Mouse (Mus musculus): ENCODE data around the gene Fam122a.

Gene Fam122a
- long read RNA-seq, experiment 1, transcript Fam122a-201 (1 exons, 855 nt): major isoform, 36 of 36 reads
- long read RNA-seq, experiment 1, partial matches to known transcripts: 0 of 36 reads
- long read RNA-seq, experiment 1, other reads (novel, unspliced or antisense): 0 of 36 reads
- long read RNA-seq, experiment 2, transcript Fam122a-201 (1 exons, 855 nt): major isoform, 39 of 39 reads
- long read RNA-seq, experiment 2, partial matches to known transcripts: 0 of 39 reads
- long read RNA-seq, experiment 2, other reads (novel, unspliced or antisense): 0 of 39 reads

DNA sequence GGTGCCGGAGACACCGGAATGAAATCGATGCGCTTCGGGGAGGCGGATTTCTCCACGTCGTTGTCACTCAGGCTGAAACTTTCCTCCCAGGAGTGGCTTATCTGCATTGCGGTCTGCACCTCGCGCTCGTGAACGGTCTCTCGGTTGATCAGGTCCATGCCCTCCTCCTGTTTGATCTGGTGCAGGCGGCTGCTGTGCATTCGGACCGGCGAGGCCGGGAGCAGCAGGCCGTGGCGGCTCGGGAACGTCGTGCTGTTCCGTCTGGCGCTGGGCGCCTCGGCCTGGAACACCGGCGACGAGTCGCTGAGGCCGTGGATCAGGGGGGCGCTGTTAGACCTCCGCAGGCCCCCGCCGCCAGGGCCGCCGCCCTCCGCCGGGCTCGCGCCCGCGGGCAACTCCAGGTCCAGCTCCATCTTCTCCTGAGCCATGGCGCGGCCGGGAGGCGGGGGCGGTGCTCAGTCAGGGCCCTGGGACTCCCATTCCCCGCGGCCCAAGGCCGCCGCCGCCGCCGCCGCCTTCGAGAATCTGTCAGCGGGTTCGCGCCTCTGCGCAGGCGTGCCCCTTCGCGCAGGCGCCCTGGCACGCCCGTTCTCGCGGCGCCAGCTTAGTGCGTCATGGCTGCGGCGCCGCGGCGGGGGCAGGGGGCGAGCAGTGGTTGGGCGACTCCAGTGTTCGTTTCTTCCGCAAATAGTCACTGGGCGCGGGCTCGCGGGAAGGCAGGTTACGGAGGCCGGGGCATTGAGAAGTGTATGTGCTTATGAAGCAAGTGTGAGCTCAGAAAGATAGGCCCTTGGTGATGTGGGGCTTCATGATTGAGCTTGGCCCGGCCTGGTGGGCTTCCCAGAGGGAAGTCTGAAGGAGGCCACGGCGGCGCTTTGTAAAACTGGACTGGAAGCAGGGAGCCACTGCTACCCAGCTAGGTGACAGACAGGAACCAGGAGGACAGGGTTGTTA is at the start of gene Fam122a:
Gene Fam122a, minus strand, starts transcription at position 428 of the 954 bp plus-strand sequence.
- intact Hi-C loops (cut with DNase I): loop anchor here (5.0 kb wide), 1 partner anchor 175 kb away; no protein-coding TSS in a partner anchor

DNA sequence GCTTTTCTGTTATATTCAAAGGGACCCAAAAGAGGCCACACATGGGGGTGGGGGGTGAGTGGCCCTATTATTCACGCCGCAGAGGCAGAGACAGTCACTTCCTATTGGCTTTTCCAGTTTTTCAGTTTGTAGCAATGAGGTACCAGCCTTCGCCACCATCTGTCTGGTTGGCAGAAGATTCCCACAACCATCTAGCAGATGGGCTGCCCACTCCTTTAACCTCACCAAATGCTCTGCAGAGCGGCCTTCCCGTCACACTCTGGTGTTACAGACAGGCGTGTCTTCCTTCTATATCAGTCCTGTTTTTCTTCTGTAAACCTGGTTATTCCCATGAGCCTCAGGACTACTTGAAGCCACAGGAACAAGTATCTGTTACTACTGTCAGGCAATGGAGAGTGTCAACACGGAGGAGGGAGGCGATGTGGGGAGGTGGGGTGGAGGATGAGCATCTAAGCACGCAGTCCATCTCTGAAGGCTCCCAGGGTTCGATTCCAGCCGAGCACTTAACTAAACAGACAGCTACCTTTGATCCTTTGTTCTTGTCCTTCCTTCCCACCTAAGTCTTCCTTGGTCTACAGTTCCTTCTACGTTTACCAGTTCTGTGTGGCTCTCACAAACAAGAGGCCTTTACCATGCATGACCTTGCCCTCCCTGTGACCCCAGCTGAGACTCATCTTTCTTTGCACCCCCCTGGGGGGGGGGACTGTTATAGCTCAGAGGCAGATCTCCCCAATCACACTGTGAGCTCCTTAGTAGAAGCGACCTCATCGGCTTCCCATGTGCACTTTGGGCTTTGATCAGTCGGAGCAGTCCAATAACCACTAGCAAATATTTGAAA is 46.5 kb upstream of the Fam122a start:
- intact Hi-C loops (cut with DNase I): no loop called here

DNA sequence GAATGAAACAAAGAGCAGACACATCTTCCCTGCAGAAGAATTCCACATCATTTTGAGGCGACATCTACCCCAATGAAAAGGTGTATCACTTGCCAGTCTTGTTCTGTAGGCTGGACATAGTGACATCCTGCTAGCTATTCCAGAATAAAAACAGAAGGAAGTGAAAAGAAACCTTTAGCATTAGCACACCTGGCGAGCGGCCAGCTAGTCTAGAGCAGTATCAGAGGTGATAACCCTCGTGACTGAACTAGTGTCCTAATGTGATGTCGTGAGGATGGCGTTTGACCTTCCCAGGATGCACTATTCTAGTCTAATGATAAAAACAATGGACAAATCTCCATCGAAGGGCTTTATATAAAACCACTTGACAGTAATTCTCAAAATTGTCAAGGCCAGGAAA is 44.8 kb upstream of the Fam122a start:
- intact Hi-C loops (cut with DNase I): no loop called here

DNA sequence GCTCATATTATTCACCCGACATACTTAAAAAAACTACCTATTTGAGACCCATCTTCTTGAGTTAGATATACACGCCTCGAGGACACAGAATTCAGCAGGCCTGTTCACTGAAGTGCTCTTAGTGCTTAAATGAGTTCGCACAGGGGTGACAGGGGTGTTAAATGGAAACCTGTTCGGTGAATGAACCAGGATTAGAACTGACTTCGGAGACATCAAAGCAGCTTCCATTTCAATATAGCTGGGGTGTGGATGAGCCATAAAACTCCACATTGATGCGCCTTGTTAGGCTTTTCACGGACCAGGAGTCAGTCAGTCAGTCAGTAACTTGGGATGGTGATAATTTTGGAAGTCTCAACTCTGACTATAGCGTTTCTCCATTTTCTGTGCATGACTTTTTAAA is 44.0 kb upstream of the Fam122a start:
- intact Hi-C loops (cut with DNase I): no loop called here

DNA sequence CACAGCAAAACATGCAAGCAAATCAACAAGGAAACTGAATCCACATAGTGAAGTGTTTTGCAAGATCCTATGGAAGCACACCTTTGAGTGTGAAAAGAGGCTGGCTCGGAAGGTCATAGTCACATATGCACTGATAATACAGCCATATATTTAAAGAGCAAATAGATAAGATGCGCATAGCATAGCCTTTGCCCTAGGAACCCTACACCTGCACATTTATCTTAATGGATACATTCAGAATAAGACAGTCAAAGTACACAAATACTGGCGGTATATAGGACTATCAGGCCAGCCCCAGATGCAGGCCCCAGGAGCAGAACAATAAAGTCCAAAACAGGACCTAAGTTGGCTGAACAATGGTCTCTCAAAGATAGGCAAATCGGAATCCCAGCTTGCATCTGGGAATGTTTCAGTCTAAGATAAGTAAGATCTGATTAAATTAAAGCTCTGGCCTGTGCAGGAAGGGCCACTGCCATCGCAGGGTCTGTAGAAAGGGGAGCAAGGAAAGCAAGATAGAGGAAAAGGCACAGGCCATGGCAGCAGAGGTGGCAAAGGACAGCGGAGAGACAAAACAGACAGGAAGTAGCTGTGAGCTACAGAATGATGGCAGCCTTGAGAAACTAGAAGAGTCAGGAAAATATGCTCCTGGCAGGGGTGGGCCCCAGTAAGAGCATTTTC is 42.7 kb upstream of the Fam122a start:
- intact Hi-C loops (cut with DNase I): no loop called here

DNA sequence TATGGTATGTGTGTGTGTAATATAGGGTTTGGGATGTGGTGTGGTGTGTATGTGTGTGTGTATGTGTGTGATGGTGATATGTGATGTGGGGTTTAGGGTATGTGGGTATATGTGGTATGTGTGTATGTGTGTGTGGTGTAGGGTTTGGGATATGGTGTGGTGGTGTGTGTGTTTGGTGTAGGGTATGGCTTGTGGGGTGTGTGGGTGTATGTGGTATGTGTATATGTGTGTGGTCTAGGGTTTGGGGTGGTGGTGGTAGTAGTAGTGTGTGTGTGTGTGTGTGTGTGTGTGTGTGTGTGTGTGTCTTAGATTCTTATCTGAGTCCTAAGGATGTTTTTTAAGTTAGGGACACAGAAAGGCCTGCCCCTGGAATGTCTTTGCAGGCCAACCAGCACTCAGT is 41.2 kb upstream of the Fam122a start:
- intact Hi-C loops (cut with DNase I): no loop called here

DNA sequence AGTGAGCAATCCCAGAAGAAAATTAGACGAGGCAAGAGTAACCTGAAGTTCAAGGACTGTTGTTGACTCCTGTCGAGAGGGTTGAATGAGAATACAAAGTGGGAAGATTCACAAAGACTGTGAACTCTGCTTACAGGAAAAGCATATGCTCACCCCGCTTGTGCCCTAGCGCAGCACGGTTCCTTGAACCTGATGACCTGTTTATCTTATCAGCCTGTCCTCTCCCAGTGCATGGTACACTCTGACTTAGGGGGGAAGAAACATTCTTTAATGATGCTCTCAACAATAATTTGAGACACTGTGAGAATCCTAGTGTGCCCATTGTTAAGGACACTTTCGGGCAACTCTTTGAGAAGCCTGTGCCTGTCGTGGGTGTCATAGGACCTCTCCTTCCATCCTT is 39.9 kb upstream of the Fam122a start:
- intact Hi-C loops (cut with DNase I): no loop called here

DNA sequence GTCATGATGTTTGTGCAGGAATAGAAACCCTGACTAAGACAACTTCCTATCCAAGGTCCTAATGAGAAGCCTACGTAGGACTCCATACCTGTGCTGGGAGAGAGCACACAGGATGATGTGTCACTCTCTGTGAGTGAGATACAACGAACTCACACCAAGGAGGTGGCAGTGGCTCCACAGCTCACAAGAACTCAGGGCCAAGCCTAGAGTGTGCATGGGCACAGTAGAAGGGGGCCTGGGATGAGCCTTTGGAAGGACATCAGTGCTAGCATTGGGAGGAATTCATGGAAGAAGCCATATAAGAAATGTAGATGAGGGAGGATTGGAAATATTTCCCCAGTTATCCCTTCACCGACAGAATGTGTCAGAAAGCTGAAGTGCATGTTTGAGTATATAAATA is 38.8 kb upstream of the Fam122a start:
- intact Hi-C loops (cut with DNase I): no loop called here

DNA sequence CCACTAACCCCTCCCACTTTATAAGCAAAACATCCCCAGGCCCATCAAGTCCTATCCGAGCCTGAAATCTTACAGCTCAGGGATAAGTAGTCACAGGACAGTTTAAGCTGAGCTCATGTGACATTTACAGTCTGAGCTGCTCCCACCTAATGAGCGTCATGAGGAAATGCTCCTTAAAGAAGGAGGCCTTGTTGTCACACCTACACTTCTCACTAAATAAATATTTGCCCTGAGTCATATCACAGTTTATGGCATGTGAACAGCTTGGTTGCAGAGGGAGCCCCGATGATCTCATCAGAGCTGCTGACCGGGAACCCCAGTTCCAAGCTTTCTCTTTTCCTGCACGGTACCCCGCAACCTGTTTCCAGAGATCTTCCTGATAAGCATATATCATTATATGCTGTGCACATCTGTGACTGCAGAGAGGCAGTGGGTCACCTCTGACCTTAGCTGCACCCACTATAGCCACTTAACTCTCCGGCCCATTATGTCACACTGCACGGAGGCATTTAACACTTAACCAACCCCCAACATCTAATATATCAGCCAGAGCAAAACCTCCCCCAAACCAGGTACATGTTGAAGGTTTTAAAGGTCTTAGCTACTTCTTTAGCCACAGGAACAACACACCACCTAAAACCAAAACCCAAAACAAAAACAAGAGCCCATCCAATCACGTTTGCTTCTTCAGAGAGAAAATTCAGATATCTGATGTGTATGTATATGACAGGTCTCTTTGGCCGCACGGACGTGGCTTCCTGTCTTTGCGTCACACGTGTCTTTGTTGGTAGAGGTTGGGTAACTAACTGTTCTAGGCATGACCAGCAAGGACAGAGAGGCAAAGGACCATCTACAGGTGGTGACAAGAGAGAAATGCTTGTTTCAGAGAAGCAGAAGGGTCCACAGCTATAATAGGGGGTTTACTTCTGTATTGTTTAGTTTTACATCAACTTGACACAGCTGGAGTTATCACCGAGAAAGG is 37.8 kb upstream of the Fam122a start:
- intact Hi-C loops (cut with DNase I): no loop called here

DNA sequence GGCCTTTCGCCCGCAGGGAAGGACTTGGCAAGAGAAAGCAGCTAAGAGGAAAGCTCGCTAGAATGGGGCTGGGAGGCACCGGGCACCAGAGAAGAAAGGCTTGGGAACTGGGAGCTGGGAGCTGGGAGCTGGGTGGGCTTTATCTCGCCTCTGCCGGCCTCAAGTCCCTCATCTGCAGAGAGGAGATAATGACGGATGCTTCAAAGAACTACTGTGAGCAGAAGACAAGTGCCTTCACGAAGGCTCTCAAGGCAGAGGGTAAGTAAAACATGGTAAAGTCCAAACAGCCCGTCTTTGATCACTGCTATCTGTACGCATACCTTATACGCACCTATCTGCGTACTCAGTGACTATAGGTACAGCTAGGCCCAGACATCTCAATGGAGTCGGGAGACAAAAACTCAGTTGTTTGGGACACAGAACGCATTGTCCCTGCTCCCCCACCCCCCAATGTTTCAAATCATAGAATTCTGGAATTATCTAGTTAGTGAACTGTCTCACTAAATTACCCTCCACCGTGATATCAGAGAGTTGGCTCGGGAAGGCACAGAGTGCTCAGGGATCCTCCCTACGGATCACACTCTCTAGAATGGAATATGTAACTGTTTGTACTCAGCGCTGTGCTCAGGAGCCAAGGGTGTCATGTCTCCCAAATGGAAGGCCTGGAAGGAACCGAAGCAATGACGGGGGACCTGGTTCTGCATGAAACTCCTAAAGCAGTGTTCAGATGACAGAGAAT is 36.1 kb upstream of the Fam122a start:
- intact Hi-C loops (cut with DNase I): no loop called here

DNA sequence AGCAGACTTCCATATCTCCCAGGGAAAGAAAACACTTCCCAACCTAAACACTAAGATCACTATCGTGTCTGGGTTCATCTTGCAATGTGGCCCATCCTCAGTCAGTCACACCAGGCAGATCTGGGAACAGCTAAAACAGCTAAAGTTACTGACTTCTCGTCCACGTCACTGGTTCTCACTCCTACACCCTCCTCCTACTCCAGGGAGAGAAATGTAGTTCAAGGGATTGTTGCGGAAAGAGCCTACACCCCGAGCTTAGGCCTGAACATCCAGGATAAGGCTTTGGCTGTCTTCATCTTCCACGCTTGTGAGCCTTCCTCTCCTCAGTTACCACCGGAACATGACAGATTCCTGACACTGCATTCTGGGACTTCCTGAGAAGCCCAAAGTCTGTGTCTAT is 34.8 kb upstream of the Fam122a start:
- intact Hi-C loops (cut with DNase I): no loop called here

DNA sequence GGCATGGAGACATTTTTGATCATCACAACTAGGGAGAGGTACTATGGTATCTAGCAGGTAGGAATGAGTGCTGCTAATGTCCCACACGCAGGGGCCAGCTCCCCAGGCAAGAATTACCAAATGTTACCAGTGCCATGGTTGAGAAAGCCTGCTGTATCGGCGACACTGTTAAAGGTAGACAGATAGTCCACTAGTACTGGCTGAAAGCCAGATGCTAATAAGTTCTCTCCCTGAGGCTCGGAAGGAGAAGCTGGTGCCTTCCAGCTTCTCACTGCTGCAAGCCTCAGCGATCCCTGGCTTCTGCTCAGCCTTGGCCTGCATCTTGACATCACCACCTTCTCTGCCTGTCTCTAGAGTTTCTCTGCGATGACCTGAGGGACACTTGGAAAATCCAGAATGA is 32.2 kb upstream of the Fam122a start:
- intact Hi-C loops (cut with DNase I): no loop called here

DNA sequence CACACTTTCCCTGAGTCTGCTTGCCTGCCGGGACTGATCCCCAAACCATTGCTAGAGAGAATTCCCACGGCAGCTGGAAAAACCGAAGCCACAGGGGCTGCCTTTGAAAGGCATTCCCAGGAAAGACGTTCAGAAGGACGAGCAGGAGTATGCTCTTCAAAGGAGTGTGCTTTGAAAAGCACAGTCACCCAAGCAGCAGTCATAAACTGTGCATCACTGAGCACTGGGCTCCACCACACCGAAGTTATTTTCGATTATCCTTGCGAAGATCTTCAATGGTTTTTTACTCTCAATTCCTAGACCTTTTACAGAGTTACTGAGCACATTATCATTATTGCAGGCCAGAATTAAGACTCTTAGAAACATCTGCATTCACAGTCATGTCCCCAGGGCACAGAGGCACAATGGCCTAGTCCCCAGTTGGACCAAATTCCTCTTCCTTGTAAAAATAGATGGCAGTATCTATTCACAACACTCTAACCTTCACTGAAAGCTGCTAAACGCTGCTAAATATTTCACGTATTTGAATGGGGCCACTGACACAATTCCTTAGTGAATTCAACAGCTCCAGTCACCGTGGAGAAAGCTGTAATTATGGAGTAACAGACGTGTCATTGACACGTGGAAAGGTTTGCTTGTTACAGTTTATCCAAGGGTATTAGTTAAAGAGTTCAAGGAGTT is 31.1 kb upstream of the Fam122a start:
- intact Hi-C loops (cut with DNase I): no loop called here

DNA sequence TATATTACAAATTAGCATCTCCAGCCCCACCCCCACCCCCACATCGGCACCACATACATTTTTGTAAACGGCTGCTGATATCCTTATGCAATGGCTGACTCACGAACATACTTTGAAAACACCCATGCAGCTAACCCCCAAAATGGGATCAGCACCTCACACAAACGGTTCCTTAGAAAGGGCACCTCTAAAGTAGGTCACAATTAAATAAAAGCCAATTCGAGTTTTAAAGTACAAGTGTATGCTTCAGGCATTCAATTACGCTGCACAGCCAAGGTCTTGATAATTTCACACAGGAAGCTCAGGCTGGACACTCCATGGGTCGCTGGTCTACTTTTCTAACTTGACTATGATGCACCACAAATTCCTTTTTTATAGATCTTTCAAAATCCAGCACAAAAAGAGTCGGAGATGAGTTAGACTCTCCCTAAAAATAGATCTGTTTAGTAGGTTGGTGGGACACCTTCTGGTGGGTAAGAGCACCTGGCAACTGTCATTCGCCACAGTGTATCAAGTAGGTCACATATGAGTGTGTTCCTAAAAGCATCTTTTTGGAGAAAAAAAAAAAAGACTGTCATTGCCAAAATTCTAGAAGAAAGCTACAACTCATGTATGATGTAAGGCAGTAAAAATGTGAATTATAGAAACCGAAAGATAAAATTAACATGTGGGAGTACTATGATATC is 25.7 kb upstream of the Fam122a start:
- intact Hi-C loops (cut with DNase I): no loop called here

DNA sequence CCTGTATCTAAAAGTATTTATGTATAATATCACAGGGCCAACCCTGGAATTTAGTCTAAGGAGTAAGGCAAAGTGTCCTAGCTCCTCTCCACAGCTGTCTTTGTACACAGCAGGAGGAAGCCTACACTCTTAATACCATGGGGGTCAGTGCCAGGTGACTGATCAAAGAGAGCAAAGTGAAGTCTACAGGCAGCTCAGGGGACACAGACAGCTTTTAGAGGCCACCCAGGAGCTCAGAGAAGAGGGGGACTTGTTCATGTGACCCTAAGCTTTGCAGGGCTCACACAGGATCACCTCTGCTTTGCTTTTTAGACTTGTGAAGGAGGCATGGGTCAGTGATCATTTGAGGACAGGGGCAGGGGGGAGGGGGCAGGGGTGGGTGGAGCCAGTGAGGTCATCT is 24.4 kb upstream of the Fam122a start:
- intact Hi-C loops (cut with DNase I): no loop called here

DNA sequence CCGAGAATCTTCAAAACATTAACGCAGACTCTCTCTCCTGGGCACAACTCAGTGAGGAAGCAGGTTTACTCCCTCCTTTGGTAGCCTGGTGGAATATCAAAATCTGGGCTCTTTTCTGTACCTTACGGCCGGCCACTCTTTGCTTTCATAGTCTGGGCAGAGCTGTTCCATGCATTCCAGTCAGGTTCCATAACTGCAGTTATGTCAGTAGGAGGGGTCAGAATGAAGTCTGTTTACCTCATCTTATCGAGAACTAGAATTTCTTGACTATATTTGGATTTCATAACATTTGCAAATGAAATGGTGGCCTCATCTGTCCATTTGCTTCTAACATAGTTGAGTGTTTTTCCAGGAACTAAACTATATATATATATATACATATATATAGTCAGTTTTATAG is 23.3 kb upstream of the Fam122a start:
- intact Hi-C loops (cut with DNase I): no loop called here

DNA sequence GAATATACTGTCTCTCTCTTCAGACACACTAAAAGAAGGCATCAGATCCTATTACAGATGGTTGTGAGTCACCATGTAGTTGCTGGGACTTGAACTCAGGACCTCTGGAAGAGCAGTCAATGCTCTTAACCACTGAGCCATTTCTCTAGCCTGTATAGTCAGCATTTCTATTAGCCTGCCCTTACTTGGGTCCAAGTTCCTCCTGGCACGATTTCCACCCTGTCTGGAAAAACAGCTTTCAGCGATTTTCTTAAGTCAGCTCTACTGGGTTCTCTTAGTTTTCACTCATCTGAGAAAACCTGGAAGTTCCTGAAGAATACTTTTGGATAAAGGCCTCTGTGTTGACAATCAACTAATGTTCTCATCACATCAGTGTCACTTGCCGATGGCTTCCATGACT is 22.1 kb upstream of the Fam122a start:
- intact Hi-C loops (cut with DNase I): no loop called here

DNA sequence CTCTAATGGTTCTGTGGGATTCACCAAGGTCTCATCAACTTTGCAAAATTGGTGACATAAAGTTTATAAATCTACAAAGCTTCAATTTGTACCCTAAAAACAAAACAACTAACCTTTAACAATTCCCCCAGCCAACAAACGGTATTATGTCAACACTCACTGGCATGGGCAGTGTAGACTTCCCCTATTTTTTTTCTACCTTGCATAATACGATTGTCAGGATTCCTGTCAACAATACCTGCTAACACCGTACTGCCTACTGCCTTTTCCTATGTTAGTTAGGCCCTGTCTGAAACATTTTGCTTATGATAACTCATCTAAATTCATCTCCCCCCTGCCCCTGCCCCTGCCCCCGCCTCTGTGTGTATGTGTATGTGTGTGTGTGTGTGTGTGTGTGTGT is 16.7 kb upstream of the Fam122a start:
- intact Hi-C loops (cut with DNase I): no loop called here

Data from adrenal gland (tissue).